Mouse (Mus musculus): ENCODE measurements around the gene Adrm1.

DNA sequence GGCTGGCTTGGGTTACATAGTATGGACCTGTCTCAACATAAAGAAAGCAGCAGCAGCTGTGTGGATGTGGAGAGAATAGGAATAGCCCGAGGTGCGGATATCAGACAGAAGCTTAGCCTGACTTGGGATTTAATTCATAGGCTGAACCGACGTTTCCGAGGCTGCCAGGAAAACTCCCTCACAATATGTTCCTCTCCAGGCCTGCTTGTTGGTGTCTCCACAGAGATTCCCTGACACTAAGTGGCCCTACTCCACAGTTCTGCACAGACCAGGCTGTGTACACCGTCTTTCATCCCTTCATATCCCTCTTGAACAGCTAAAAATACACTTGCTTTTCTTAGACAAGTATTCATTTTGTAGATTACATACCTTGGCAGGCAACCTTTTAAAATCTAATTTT lies 23.9 kb upstream of the Adrm1 start:
- TF ChIP-seq CEBPB (IDR thresholded peaks at IDR 0.05; ENCODE audit: low read depth) (no peak), CTCF (IDR thresholded peaks at IDR 0.05; ENCODE audit: control insufficient read depth, insufficient read depth, insufficient read length) (no peak), MAX (IDR thresholded peaks at IDR 0.05) (no peak), FOSL1 (IDR thresholded peaks at IDR 0.05; ENCODE audit: insufficient read depth, low read length, poor library complexity, severe bottlenecking) (no peak), USF1 (IDR thresholded peaks at IDR 0.05; ENCODE audit: low read depth) (no peak), MYOD1 (IDR thresholded peaks at IDR 0.05; ENCODE audit: control insufficient read depth, insufficient read length, low read depth) (no peak), MYOG (IDR thresholded peaks at IDR 0.05; ENCODE audit: control insufficient read depth, extremely low read depth, insufficient read length) (no peak)

All from C2C12 (cell line).